ENCODE assay signal across 16 mouse cellular contexts in genomic region chr5:121892281-121892680, GRCm38 (mm10). TPM values are rescaled to one million over a fixed set of nuclear protein-coding genes. Genes with fewer than 3 reads are reported as not detected.
DNase-seq lines count a peak whose midpoint lies in the region; ATAC-seq and TF ChIP-seq lines count a peak whose summit lies in the region.
"Had no signal": no experiment of that assay in that cellular context is flagged by ENCODE, and none has a peak within 500 bp of the region (broad histone marks: within the 10 kb centered on the region; RNA-seq: fewer than 3 reads in every experiment).

No protein-coding gene starts in this region.

- no peak overlapping the region for H3K4me3 ChIP-seq in forebrain, embryonic 16.5 days (replicated peaks; ENCODE audit: low read length)
- no peak overlapping the region for H3K4me3 ChIP-seq in forebrain, embryonic 14.5 days (ENCODE audit: low read depth, low read length)
- no peak overlapping the region for H3K4me3 ChIP-seq in hindbrain, postnatal 0 days (ENCODE audit: low read length)
- H3K4me3 ChIP-seq: hindbrain, embryonic 10.5 days; midbrain, embryonic 15.5 days had no signal

- no peak for DNase-seq in forebrain, embryonic 14.5 days (ENCODE audit: low spot score)
- peak; percentile 42 to 55 for DNase-seq in frontal cortex, postnatal 25 days (ENCODE audit: low spot score in 2 of 2)
- peak; percentile 51 to 58 for DNase-seq in layer of hippocampus, postnatal 36 days
- DNase-seq in right cerebral cortex, adult 2 months (ENCODE audit: low spot score in 2 of 2): peak; percentile 80 to 86
- no peak for DNase-seq in hindbrain, postnatal 0 days (ENCODE audit: low spot score)
- DNase-seq in lung, postnatal 4 days: no peak
- DNase-seq in adrenal gland, adult 8-10 months: no peak
- DNase-seq: cerebellum, adult 18-20 months; thymus, postnatal 25 days had no signal

- no peaks in the 10 kb centered on the region for H3K27me3 ChIP-seq in forebrain, embryonic 16.5 days (replicated peaks; ENCODE audit: control insufficient read depth, insufficient read depth, low read length)
- no peaks in the 10 kb centered on the region for H3K27me3 ChIP-seq in forebrain, embryonic 14.5 days (replicated peaks; ENCODE audit: control insufficient read depth, insufficient read depth, low read length)
- 0 out of 2 replicates have a peak, but pooled peaks cover 3% of the 10 kb centered on the region for H3K27me3 ChIP-seq in hindbrain, postnatal 0 days (ENCODE audit: insufficient read depth, low read length)

- no peak overlapping the region for H3K9ac ChIP-seq in forebrain, embryonic 16.5 days (replicated peaks; ENCODE audit: low read depth, low read length)
- no peak overlapping the region for H3K9ac ChIP-seq in forebrain, embryonic 14.5 days (ENCODE audit: low read length)
- no peak overlapping the region for H3K9ac ChIP-seq in hindbrain, postnatal 0 days (replicated peaks; ENCODE audit: low read length)
- H3K9ac ChIP-seq: liver, embryonic 14.5 days; midbrain, embryonic 15.5 days had no signal

- H3K4me1 ChIP-seq in forebrain, embryonic 16.5 days (replicated peaks; ENCODE audit: control insufficient read depth, insufficient read depth, low read length): peaks cover 49% of the 10 kb centered on the region
- H3K4me1 ChIP-seq in forebrain, embryonic 14.5 days (ENCODE audit: control insufficient read depth, insufficient read depth, low read length): peaks cover 26% of the 10 kb centered on the region
- peaks cover 9% of the 10 kb centered on the region; the same call in 1 of the 2 replicates for H3K4me1 ChIP-seq in hindbrain, postnatal 0 days (ENCODE audit: insufficient read depth, low read length)

- no peaks in the 10 kb centered on the region for H3K9me3 ChIP-seq in forebrain, embryonic 16.5 days (ENCODE audit: control insufficient read depth, low read length)
- H3K9me3 ChIP-seq in forebrain, embryonic 14.5 days (replicated peaks; ENCODE audit: control insufficient read depth, low read length): no peaks in the 10 kb centered on the region; the same call in 1 of the 2 replicates
- no peaks in the 10 kb centered on the region for H3K9me3 ChIP-seq in hindbrain, postnatal 0 days (ENCODE audit: low read length)
- H3K9me3 ChIP-seq: midbrain, embryonic 15.5 days had no signal

- no peak overlapping the region for H3K4me2 ChIP-seq in forebrain, embryonic 16.5 days (ENCODE audit: low read length)
- H3K4me2 ChIP-seq in forebrain, embryonic 14.5 days (ENCODE audit: low read length): no peak overlapping the region
- no peak overlapping the region for H3K4me2 ChIP-seq in hindbrain, postnatal 0 days (ENCODE audit: low read depth, low read length)
- H3K4me2 ChIP-seq: heart, embryonic 11.5 days; midbrain, embryonic 15.5 days had no signal

- H3K27ac ChIP-seq in forebrain, embryonic 16.5 days (ENCODE audit: low read length): peak overlapping the region; percentile 54
- no peak overlapping the region for H3K27ac ChIP-seq in forebrain, embryonic 14.5 days (ENCODE audit: low read depth, low read length)
- H3K27ac ChIP-seq in hindbrain, postnatal 0 days: no peak overlapping the region
- H3K27ac ChIP-seq: hindbrain, embryonic 10.5 days; liver, embryonic 14.5 days; midbrain, embryonic 15.5 days had no signal

- no peak for ATAC-seq in forebrain, embryonic 16.5 days
- ATAC-seq in forebrain, embryonic 14.5 days: no peak
- ATAC-seq in hindbrain, postnatal 0 days: no peak
- ATAC-seq: intestine, postnatal 0 days; midbrain, embryonic 15.5 days had no signal

- 76% methylated on average over 14 of the region's 14 CpGs for WGBS in forebrain, embryonic 16.5 days
- 79% methylated on average over 14 of the region's 14 CpGs for WGBS in forebrain, embryonic 14.5 days
- WGBS in hindbrain, postnatal 0 days: 84% methylated on average over 14 of the region's 14 CpGs

- no peaks in the 10 kb centered on the region for H3K36me3 ChIP-seq in forebrain, embryonic 16.5 days (ENCODE audit: control insufficient read depth, insufficient read depth)
- H3K36me3 ChIP-seq in forebrain, embryonic 14.5 days (ENCODE audit: control insufficient read depth, insufficient read depth, low read length): no peaks in the 10 kb centered on the region
- H3K36me3 ChIP-seq in hindbrain, postnatal 0 days (ENCODE audit: insufficient read depth, low read length): no peaks in the 10 kb centered on the region
- H3K36me3 ChIP-seq: G1E; midbrain, embryonic 15.5 days had no signal

- TF ChIP-seq CTCF in hindbrain, postnatal 0 days (IDR thresholded peaks at IDR 0.05; ENCODE audit: low read depth): no peak

RNA-seq across cellular contexts. Expression of gene Pheta1, which starts 43.5 kb away (rescaled TPM):
- polyA plus RNA-seq in forebrain, embryonic 16.5 days (2015; fragmentation: Nextera tagmentation; extraction: Ambion mirVana): 55.7 TPM in 2 replicates
- polyA plus RNA-seq in forebrain, embryonic 14.5 days (2014; fragmentation: Nextera tagmentation; extraction: Ambion mirVana): 34.7 and 41.4 TPM in 2 replicates
- 10 to 100 TPM in 1 of 2 experiments, 1 to 10 TPM in 1; 8.8 to 11.1 TPM for total RNA-seq in layer of hippocampus, postnatal 36 days (2021)
- 48.9 and 52.5 TPM in 2 replicates for total RNA-seq in hindbrain, postnatal 0 days (2014; rRNA removed)
- polyA plus RNA-seq in hindbrain, postnatal 0 days (2015; fragmentation: Nextera tagmentation; extraction: Ambion mirVana): 28.0 and 28.3 TPM in 2 replicates
- 1 to 10 TPM; 6.3 to 9.5 (median 7.5) TPM for total RNA-seq in adrenal gland, adult 8-10 months (2022)

RNA-seq across cellular contexts. Expression of gene Sh2b3, which starts 54.8 kb away (rescaled TPM):
- polyA plus RNA-seq in forebrain, embryonic 16.5 days (2015; fragmentation: Nextera tagmentation; extraction: Ambion mirVana): 5.5 and 5.9 TPM in 2 replicates
- polyA plus RNA-seq in forebrain, embryonic 14.5 days (2014; fragmentation: Nextera tagmentation; extraction: Ambion mirVana): 4.4 and 5.4 TPM in 2 replicates
- 10 to 100 TPM; 21.6 to 22.1 TPM for total RNA-seq in layer of hippocampus, postnatal 36 days (2021)
- total RNA-seq in hindbrain, postnatal 0 days (2014; rRNA removed): 24.7 and 31.0 TPM in 2 replicates
- 6.5 and 6.6 TPM in 2 replicates for polyA plus RNA-seq in hindbrain, postnatal 0 days (2015; fragmentation: Nextera tagmentation; extraction: Ambion mirVana)
- total RNA-seq in adrenal gland, adult 8-10 months (2022): 10 to 100 TPM; 34.5 to 37.3 (median 36.0) TPM

Comparison
In these comparisons a context has a peak if more than half of its experiments do, and no peak if none do; other contexts are left out.
1. DNase-seq: peak in frontal cortex, postnatal 25 days (2 of 2), layer of hippocampus, postnatal 36 days (2 of 2) and right cerebral cortex, adult 2 months (2 of 2); none in forebrain, embryonic 14.5 days (single experiment), hindbrain, postnatal 0 days (single experiment), lung, postnatal 4 days (0 of 2) and adrenal gland, adult 8-10 months (single experiment).